Mouse (Mus musculus): ENCODE measurements around the gene Dbp.

DNA sequence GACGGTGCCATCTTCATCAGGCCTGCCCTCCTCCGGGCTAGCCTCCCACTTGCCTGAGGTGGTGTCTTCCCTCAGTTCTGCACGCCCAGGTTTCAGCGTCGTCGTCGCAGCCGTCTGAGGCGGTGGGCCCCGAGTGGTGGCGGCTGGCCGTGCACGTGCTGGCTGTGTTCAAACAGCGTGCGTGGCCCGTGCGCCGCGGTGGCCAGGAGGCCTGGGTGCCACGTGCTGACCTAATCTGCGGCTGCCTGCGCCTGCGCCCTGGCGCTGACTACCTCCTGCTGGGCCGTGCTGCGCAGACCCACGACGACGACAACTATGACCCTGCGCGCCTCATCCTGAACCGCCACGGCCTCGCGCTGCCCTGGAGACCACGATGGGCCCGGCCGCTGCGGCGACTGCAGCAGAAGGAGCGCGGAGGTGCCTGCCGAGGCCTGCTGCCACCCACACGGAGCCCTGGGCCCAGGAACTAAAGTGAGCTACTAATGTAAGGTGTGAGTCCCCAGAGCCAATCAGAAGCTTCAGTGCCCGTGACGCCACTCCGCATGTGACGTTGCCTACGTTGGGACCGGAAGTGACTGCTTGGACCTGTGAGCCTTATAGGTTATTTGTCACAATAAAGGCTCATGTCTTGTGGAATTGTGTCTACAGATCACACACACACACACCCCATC lies 10.8 kb upstream of the Dbp start, which contains the start of gene Sec1:
- no peak for TF ChIP-seq CTCF (conservative IDR thresholded peaks at IDR 0.05; ENCODE audit: low read length)
- TF ChIP-seq NANOG (IDR thresholded peaks at IDR 0.05; ENCODE audit: borderline replicate concordance, low read length) = no peak
